Mouse (Mus musculus) liver, embryonic 14.5 days (tissue): Measurements from ENCODE around the gene Kazn.

Experiments
- CTCF ChIP-seq: IDR thresholded peaks from 2 replicates; pipeline ENCODE4 v1.5.1; 2016; ENCODE audit warnings: antibody characterized with exemption, low read depth, control low read depth
- EP300 ChIP-seq: IDR thresholded peaks from 2 replicates; pipeline ENCODE4 v1.6.1; 2016; ENCODE audit warnings: antibody characterized with exemption, low read depth

DNA sequence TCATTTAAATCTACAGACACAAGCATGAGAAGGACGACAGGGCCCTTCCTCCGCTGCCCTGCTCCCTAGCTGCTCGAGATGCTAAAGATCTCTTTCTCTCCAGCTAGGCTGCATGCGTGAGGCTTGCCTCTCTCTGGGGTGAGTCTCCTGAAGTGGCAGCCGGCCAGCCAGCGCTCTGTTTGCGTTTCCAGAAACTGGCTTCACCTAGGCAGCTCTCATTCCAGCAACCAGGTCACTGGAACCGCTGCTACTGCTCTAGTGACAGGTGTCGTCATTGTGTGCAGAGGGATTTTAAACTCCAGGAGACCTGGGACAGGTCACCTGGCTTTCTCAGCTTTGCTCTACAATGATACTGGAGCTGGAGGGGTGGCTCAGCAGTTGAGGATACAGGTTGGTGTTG is 76.5 kb downstream of the Kazn start:
- TF ChIP-seq CTCF (no peak), EP300 (no peak)
